Mouse (Mus musculus): ENCODE measurements around the gene Gm38392. TPM values are rescaled to one million over a fixed set of nuclear protein-coding genes. Genes with fewer than 3 reads are reported as not detected.
A peak's percentile ranks its signal among the peaks of the same experiment; 100 is the strongest.

Gene Gm38392
- total RNA-seq, 1 experiment from 2014 or later = not detected

DNA sequence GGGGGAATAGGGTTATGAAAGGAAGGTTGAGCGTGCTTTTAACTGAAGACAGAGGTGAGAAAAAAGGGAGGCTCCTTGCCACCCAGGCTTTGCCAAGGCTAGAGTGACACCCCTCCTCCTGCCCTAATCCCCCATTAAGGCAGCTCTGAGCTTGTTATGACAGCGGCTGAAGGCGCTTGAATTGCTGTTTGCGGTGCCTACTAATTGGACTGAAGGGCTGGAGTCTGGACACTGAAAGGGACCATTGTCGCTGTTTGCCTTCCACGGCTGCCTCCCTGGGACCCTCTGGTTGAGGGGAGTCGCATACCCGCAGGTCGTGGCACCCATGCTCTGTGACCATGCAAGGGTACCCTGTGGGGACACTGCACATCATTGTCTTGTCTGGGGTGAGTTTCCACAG, 67.1 kb downstream of the Gm38392 start:
- ATAC-seq (replicated peaks; ENCODE audit: low read depth, poor library complexity, severe bottlenecking) = no peak

DNA sequence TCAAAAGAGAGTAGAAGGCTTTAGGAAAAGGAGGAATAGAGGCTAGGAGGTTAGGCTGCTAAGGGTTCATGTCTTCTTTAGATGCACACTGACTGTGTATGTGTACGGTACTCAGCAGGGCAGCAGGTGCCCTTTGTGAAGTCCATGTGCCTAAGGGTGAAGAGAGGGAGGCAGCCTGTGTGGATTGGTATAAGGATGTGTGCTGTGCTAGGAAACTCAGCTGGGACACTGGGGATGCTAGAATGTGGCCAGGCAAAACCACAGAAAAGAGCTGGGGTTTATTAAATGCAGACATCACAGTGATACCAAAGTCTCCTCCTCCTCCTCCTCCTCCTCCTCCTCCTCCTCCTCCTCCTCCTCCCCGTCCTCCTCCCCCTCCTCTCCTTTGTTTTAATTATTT, 69.3 kb downstream of the Gm38392 start:
- no peak for ATAC-seq (replicated peaks; ENCODE audit: low read depth, poor library complexity, severe bottlenecking)

DNA sequence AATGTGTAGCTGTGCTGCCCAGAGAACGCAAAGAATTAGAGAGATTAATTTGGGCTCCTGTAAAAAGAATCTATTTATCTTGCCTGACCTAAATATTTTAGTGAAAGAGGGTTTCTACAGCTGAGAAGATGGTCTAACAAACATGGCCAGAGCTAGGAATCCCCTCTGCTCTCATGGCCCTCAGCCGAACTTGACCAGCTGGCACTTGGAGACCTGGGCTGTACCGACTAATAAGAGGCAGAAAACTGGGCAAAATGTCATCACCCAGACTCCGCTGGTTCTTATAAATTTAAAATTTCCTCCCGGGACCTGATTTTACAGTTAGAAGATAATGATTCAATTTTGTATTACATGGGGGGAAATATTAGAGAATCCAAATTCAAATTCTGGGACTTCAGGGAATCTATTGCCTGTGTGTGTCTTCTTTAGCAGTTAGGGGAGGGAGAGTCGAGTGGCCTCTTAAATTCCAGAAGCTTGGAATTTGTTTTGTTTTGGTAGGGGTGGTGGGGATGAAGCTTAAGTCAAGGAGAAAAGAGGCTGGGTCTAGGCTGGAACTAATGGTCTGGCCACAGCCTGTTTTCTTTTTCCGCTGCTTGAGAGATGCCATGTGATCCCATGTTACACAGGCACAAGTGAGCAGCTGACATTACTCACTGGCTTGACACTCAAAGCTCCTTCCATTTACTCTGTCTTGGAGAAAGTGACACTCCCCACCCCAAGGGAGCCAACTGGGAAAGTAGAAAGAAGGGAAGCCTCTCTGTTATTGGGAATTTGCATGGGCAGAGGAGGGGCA, 70.3 kb downstream of the Gm38392 start:
- no peak for ATAC-seq (replicated peaks; ENCODE audit: low read depth, poor library complexity, severe bottlenecking)

DNA sequence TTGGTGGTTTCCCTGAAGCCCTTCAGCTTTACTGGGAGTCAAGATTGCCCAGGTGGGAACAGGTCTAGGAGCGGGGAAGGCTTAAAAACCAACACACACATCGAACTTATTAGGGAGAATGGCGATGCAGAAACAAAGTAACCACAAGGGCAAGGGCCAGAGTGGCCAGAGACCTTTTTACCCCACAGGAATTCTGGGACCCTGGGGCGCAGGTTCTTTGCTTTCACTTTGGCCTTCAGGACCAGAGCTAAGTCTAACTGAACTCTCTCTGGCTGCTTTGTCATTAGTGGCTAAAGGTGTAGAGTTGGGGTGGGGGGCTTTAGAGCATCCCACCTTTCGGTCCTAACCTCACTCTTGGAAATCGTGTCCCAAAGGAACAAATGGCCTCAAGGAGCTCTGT, 70.9 kb downstream of the Gm38392 start:
- ATAC-seq (replicated peaks; ENCODE audit: low read depth, poor library complexity, severe bottlenecking) = no peak

DNA sequence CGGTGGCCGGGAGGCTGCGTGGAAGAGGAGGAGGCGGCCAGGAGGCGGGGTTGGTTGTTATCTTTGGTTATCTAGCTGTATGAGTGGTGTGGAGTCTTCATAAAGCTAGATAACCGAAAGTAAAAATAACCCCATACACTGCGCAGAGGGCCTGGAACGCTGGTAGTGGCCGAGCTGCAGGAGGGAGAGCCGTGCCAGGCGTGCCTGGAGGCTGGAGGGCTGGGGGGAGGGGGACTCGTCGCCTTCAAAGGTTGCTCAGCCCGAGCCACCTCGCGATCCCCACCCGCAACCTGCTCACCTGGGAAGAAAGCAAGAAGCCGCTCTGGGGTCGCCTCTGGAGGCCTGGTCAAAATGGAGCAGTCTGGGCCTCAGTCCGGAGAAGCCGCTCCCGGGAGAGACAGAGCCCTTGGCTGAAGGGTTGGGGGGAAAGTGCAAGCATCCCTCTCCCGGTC, 71.4 kb downstream of the Gm38392 start:
- ATAC-seq (replicated peaks; ENCODE audit: low read depth, poor library complexity, severe bottlenecking) = 0 out of 2 replicates have a peak, but pooled peaks have one; percentile 19

DNA sequence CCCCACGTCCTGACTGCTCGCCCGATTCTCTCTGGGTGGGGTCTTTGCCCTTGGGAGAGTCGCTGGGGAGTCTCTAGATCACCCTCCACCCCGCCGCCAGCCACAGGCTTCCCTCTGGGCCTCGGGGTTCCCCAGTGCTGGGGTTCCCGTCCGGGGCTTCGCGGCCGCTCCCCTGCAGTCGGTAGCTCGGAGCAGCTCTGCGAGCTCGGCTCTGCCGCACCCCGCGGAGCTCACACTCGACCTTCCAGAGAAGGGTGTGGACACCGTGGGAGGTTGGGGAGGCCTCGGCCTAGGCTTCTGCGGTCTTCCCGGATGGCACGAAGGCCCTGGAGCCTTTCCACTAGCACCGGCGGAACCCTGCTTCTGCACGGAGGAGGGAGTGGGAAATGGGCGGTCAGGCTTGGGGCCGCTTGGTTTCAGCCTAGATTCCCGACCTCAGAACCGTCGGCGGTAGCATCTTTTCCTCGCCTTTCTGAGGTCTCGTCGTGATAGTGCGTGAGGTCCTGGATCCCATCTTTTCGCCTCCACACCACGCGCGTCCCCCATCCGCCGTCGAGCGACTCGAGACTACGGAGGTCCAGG, 71.9 kb downstream of the Gm38392 start:
- ATAC-seq (replicated peaks; ENCODE audit: low read depth, poor library complexity, severe bottlenecking) = peak; percentile 40

DNA sequence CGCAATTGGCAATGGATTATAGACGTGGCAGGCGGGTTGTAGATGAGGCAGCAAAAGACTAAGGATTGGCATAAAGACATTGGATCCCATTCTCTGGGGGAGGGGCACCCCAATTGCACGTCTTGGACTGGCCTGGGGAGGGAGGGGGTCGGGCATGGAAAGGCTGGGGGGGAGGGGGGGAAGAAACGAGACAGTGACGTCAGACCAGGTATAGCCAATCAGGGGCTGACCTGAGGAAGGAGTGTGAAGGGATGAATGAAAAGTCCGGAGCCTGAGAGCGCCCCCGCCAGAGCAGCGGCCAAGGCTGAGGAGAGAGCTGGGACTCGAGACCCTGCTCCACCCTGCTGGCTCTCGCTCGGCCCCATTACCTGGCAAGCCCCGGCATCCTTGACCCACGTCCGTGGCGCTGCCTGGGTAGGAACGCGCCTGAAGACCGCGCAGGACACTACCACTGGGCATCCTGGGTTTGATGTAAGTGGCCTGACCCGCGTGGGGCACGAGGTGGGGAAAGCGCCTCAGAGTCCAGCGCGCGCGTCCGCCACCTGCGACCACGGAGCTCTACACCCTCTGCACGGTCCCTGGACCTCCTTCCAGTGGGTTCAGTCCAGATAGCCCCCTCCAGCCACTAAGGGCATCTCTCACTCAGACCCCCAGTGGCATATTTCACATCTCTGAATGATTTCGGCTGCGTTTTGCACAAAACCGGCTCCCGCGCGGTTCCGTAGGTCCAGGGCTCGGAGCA, 72.6 kb downstream of the Gm38392 start:
- no peak for ATAC-seq (replicated peaks; ENCODE audit: low read depth, poor library complexity, severe bottlenecking)

DNA sequence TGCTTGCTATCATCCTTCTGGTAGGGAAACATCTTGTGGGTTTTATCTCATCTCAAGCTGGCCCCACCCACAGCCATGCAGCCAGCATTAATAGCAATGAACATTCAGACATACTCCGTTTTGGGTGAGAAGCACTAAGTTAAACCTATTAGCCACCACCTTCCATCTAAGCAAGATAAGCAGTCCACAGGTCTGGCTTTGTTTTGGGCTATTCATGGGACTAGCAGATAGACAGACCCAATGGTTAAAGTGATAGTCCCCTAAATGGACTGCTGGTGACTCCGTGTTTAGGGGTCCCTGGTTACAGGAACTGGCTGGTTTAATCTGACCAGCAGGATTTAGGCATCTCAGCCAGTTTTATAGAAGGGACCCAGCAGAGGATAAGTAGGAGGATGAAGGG, 74.0 kb downstream of the Gm38392 start:
- no peak for ATAC-seq (replicated peaks; ENCODE audit: low read depth, poor library complexity, severe bottlenecking)

DNA sequence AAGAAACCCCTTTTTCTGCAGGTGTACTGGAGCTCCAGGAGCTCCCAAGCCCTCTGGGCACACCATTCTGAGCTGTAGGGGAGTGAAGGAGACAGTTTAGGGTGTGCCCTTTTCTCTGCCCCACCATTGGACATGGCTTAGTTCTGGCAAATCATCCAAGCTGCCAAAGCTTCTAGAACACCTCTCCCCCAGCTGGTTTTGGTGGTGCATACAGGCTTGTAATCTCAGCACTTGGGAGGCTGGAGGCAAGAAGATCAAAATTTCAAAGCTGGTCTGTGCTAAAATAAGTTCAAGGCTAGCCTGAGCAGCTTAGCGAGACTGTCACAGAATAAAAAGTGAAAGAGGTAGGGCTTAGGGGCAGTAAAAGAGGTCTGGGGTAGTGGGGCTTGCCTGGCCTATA, 74.7 kb downstream of the Gm38392 start:
- ATAC-seq (replicated peaks; ENCODE audit: low read depth, poor library complexity, severe bottlenecking) = no peak

DNA sequence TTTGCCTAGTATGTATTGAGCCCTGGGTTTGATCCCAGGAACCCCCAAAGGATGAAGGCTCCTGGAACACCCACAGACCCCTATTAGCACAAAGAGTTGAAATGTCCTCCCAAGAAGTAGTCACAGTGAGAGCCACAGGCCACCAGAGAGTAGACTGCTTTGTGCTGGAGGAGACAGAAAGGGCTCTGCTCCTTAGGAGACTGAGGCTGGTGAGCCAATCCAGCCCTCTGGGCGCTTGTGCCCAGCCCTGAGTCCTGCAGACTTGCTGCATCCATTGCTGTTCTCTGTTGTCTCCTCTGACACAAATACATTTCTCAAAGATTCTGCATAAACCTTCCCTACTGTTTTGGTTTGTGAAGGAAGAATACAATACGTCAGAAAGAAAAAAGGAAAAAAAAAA, 76.1 kb downstream of the Gm38392 start:
- ATAC-seq (replicated peaks; ENCODE audit: low read depth, poor library complexity, severe bottlenecking) = no peak

DNA sequence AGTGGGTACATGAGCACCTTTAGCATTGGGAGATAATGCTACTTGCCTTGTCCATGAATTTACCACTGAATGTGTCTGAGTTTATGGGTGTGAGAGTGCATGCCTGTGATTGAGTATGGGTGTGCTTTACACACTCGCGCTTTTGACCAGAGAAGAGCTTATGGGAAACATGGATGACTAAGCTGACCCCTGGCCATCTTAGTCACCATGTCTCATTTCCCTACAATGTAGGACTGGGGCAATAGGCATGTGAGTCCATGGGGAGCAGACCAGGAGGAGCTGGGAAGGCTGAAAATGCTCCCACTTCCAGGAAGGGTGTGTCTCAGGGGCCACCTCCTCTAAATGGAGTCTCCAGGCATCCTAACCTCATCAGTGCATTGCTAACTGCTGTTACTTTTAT, 76.9 kb downstream of the Gm38392 start:
- ATAC-seq (replicated peaks; ENCODE audit: low read depth, poor library complexity, severe bottlenecking) = no peak

DNA sequence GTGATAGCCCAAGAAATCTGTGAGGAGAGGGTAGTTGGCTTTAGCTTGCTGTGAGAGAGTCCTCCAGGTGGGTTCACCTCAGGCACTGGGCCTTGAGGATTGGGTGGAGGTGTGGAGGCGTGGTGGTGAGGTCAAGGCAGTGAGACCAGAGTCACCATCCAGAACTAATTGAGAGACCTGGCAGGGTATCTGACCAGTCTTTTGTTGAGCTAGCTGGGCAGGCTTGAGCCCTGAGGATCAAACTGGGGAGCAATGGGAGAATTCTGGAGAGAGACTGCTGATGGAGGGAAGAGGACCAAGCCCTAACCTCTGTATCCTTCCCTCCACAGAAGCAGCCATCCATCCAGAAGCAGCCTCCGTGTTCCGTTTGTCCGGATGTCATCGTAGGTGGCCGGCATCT, 77.7 kb downstream of the Gm38392 start:
- ATAC-seq (replicated peaks; ENCODE audit: low read depth, poor library complexity, severe bottlenecking) = no peak

DNA sequence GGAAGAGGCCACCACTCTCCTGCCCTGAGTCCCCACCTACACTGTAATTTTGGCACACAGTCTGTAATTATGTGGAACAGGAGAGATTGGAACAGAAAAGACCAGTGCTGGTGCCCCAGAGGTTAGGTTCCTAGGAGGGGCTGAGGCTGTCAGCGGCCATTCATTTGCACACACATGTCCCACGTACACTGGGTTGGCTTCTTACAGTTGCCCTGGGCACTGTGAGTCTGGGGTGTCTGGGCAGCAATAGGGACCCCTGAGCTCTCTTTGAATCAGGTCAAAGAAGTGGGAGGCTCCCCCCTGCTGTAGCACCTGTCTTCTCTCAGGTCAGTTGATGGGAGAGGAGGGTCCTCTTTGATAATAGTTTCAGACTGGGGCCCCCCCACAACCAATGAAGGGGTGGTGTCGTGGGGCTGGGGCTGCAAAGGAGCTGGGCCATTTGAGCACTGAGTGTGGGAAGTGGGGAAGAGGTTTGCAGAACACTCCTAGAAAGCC, 78.7 kb downstream of the Gm38392 start:
- ATAC-seq (replicated peaks; ENCODE audit: low read depth, poor library complexity, severe bottlenecking) = no peak

DNA sequence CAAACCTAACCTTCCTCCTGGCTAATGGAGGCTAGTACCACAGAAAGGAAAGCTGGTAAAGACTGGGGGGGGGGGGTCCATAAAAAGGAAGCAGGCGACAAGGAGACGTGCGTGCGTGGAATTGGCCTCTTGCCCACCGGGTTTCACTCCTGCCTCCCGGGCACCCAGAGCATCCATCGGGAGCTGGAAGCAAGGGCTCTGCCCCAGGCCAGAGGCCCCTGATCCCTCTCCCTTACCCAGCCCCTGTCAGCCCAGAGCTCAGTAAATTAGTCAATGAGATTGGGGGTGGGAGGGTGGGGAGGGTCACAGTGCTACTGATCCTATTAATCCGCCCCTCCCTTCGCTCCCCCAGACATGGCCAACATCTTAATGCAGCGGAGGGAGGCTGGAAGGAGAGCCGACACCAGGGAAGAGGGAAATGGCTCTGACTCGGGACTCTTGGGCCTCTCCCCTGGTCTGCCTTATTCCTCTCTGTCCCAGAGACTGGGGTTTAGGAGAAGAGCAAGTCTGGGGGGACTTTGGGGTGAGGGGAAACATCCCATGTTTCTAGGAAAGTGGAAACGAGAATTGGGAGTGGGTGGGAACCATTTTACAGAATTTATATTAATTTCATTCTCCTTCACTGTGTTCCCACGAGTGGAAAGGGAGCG, 79.4 kb downstream of the Gm38392 start:
- ATAC-seq (replicated peaks; ENCODE audit: low read depth, poor library complexity, severe bottlenecking) = no peak

DNA sequence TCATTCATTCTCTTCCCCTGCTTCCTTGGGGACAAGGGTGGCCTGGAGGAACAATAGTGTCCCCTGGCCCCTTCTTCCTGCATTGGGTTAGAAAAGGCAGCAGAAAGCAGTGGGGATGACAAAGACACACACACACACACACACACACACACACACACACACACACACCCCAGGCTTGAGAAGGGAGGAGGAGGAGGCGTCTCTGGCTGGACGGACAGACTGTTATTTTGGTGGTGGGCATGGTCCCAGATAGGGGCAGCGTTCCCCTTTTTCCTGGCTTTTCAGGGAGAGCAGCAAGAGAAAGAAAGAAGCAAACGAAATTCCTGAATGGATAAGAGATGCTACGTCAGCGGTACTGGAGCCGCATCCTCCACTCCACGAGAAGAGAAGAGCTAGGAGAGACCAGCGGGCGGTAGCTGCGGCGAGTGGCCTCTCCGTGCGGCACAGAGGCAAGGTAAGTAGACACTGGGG, 80.1 kb downstream of the Gm38392 start:
- ATAC-seq (replicated peaks; ENCODE audit: low read depth, poor library complexity, severe bottlenecking) = no peak

DNA sequence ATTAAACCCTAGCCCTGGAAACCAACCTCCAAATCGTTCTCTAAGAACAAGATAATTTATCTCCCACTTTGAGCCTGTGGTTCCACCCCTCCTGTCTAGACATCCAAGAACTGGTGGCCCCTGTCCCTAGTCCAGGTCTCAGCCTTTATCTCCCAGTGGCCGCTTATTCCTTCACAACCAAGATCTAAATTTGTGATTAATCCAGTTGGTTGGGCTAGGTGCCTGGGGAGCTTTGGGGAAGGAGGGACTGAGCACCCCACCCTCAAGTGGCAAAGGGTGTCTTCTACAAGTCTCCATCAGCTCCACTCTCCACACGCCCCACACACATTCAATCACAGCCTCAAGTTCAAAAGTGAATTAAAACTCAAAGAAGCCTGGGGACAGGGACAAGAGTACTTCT, 80.5 kb downstream of the Gm38392 start:
- ATAC-seq (replicated peaks; ENCODE audit: low read depth, poor library complexity, severe bottlenecking) = no peak

DNA sequence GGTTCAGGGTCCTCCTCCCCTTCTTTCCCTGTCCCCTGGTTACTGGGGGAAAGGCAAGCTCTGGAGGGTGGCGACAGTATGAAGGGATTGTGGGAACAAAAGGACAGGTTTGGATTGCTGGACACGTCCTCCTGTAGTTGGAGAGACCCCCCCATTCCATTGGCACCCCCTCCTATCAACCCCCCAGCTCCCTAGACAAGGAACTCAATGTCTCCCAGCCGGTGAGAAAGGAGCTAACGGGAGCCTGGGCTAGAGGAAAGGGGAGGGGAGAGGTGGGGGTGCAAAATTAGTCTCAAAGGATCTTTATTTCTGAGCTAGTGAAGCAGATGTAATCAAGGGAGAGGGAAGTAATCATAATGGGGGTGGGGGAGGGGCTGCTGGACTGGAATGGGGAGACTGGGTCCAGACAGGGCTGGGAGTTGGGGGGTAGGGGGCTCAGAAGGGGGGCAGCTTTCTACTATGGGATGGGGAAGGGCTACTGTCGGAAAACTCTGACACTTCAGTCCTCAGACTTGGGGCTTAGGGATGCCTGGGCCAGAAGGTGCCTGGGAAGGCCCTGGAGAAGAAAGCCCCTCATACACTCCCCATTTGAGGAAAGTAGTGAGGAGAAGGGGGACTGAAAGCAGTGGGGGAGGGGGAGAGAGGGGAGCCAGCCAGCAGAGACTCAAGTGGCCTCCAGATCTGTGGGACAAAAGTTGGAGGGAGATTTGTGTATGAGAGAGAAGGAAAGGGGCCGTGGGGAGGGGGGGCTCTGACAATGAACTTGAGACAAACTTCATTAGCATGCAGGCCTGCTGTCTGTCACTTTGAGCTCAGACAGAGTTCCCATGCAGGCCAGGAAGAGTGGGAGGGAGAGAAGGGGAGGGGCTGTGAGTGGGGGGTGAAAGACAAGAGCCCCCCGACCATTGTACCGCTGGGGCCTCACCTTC, 81.2 kb downstream of the Gm38392 start:
- ATAC-seq (replicated peaks; ENCODE audit: low read depth, poor library complexity, severe bottlenecking) = no peak

DNA sequence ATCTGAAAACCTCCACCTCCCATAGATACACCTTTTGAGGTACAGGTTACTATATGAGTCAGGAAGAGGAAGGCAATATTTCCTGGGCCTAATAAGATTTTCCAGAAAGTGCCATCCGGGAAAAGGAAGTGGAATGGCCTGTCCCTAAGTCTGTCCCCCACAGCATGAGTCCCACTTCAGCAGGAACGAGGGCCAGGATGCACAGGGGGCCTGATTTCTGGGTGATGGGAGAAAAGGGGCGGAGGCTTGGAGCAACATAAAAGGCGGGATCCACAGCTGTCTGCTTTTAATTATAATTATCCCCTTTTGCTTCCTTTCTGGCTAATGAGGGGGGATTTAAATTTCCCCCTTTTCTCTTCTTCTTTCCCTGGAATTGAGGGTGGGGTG, 81.8 kb downstream of the Gm38392 start:
- ATAC-seq (replicated peaks; ENCODE audit: low read depth, poor library complexity, severe bottlenecking) = no peak

DNA sequence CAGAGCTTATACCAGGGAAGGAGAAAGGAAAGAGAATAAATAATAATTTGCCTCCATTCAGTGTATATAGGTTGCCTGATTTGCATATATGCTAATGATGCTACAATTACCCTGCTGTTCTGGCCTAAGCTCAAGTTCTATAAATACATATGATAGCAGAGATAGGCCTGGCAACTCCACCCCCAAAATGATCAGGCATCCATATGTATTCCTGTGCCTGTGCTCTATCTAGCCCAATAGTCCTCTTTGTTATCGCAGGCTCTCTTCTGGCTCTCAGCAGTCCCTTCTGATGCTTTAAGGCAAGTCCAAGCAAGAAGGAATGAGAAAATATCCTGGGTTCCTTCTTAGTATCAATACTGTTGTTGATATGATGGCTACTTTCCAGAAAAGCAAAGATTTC, 82.3 kb downstream of the Gm38392 start:
- no peak for ATAC-seq (replicated peaks; ENCODE audit: low read depth, poor library complexity, severe bottlenecking)
